Mouse (Mus musculus): ENCODE measurements around the gene Mlxip. TPM values are rescaled to one million over a fixed set of nuclear protein-coding genes. Genes with fewer than 3 reads are reported as not detected.

Mlxip gene
- polyA plus RNA-seq, 1 experiment from 2014 or later = 11.5 TPM

DNA sequence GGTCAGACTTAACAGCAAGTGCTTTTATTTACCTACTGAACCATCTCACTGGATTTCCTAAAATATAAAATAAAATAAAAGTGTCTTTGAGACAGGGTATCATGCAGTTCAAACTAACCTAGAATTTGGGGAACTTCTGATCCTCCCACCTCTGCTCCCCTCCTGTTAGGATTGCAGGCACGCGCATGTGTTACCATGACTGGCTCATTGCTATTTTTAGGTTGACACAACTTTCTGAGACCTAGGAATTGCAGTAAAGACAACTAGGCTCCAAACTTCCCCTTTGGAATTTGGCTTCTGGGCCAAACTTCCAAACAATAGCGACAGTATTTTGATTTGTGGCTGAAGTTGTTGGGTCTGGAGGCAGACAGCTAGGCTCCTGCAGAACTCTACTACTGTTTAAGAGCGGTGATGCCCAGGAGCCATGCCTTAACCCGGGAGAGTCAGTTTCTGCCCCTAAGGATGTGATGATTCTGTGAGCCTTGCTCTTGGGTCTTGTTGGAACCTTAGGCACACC lies 754 bp upstream of the Mlxip start:
- Histone ChIP-seq H3K27ac (ENCODE audit: low read depth, low read length) (peak overlapping the region; percentile 82; the same call in 1 of the 2 replicates), H3K4me3 (ENCODE audit: low read depth, low read length) (peak overlapping the region; percentile 95), H3K36me3 (ENCODE audit: control insufficient read depth, insufficient read depth, low read length) (no peaks in the 10 kb centered on the region), H3K9ac (ENCODE audit: low read length) (peak overlapping the region; percentile 95), H3K4me1 (ENCODE audit: control insufficient read depth, insufficient read depth, low read length) (peaks cover 39% of the 10 kb centered on the region), H3K27me3 (replicated peaks; ENCODE audit: control insufficient read depth, insufficient read depth, low read length) (no peaks in the 10 kb centered on the region), H3K9me3 (replicated peaks; ENCODE audit: control insufficient read depth, low read length) (no peaks in the 10 kb centered on the region), H3K4me2 (ENCODE audit: low read length) (peak overlapping the region; percentile 72)
- 32% methylated on average over 5 of the region's 5 CpGs for WGBS
- DNase-seq (ENCODE audit: low spot score) (no peak), ATAC-seq (no peak)

DNA sequence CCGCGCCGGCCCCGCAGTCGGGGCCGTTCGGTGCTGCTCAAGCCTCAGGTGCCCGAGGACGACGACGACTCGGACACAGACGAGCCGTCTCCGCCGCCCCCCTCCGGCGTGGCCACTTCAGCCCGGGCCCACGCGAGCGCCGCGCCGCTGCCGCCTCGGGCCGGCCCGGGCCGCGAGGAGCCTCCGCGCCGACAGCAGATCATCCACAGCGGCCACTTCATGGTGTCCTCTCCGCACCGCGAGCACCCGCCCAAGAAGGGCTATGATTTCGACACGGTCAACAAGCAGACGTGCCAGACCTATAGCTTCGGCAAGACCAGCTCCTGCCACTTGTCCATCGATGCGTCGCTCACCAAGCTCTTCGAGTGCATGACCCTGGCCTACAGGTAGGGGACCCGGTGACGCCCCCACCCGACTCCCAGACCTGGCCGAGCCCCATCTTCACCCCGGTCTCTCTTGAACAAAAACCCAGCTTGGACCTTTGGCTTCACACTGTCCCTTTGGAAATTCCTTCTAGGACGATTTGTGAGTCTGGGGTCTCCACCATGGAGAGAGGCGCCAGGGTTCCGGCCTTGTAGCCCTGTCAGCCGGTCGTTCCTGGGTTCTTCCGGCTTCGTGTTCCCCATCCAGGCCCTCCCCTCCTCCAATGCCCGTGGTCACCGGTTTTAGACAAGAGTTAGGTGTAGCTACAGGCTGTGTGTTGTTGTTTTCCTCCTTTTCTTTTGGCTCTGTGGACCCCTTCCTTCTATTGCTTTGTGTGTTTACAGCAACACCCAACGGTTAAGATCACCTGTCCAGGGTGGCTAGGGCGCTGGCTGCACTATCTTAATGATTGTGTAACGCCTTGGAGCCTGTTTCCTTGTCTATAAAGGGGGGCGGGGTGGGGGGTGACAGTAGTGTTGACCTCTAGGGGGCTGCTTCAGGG lies 621 bp downstream of the Mlxip start:
- Histone ChIP-seq H3K27me3 (replicated peaks; ENCODE audit: control insufficient read depth, insufficient read depth, low read length) (no peaks in the 10 kb centered on the region), H3K36me3 (ENCODE audit: control insufficient read depth, insufficient read depth, low read length) (no peaks in the 10 kb centered on the region), H3K27ac (ENCODE audit: low read depth, low read length) (peak overlapping the region; percentile 70), H3K4me1 (ENCODE audit: control insufficient read depth, insufficient read depth, low read length) (peaks cover 39% of the 10 kb centered on the region), H3K9me3 (replicated peaks; ENCODE audit: control insufficient read depth, low read length) (no peaks in the 10 kb centered on the region), H3K4me3 (ENCODE audit: low read depth, low read length) (peak overlapping the region; percentile 95), H3K4me2 (ENCODE audit: low read length) (peak overlapping the region; percentile 72), H3K9ac (ENCODE audit: low read length) (peak overlapping the region; percentile 95)
- ATAC-seq (peak; percentile 42), DNase-seq (ENCODE audit: low spot score) (no peak)
- WGBS = under 1% methylated on average over 64 of the region's 65 CpGs

DNA sequence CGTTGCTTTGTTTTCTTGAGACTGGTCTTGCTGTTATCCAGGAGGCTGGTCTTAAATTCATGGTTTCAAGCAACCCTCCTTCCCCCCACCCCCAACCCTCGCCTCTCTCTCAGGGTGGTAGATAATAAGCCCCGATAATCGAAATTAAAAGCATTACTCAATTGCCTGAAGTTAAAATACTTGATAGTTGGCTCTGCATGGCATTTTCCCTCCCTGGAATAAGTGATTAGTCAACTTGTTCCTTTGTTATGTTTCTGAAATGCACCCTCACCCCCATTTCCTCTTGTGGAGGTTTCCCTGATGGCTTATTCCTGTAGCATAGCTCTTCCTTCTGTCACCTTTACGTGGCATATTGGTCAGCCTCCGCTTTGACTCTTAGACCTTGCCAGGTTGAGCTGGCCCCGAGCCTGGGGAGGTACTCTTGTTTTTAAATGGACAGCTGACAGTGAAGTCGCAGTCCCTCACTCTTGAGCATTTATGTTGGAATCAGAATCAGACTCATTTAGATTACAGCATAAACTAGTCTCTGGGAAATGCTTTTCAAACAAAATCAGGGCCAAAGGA lies 2.4 kb downstream of the Mlxip start:
- ATAC-seq (no peak), DNase-seq (ENCODE audit: low spot score) (no peak)
- H3K27ac ChIP-seq (ENCODE audit: low read depth, low read length) = no peak overlapping the region
- 63% methylated on average over 8 of the region's 8 CpGs for WGBS
- peaks cover 34% of the 10 kb centered on the region for H3K4me1 ChIP-seq (ENCODE audit: control insufficient read depth, insufficient read depth, low read length)
- H3K4me3 ChIP-seq (ENCODE audit: low read depth, low read length) = peak overlapping the region; percentile 95
- H3K27me3 ChIP-seq (replicated peaks; ENCODE audit: control insufficient read depth, insufficient read depth, low read length) = no peaks in the 10 kb centered on the region
- no peaks in the 10 kb centered on the region for H3K36me3 ChIP-seq (ENCODE audit: control insufficient read depth, insufficient read depth, low read length)
- peak overlapping the region; percentile 72 for H3K4me2 ChIP-seq (ENCODE audit: low read length)
- no peaks in the 10 kb centered on the region for H3K9me3 ChIP-seq (replicated peaks; ENCODE audit: control insufficient read depth, low read length)
- H3K9ac ChIP-seq (ENCODE audit: low read length) = peak overlapping the region; percentile 95

DNA sequence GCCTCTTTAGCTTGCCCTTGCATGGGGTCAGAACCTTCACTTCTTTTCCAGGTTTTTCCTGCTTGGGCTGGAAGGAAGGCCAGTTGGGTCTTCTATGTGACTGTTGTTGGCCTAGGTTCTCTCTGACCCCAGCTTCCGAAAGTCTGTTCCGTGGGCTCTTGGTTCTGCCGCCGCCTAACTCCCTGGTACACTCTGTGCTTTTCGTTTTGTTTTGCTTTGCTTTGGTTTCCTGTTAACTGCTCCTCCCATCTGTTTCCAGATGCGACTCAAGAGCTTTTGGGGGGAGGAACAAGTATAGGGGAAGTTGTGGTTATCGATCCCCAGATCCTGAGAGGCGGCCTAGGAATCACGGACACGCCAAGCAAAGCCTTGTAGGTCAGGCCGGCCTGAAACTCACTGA lies 3.2 kb downstream of the Mlxip start:
- Histone ChIP-seq H3K4me1 (ENCODE audit: control insufficient read depth, insufficient read depth, low read length) (peaks cover 34% of the 10 kb centered on the region), H3K9ac (ENCODE audit: low read length) (peak overlapping the region; percentile 29; the same call in 1 of the 2 replicates)
- 86% methylated on average over 11 of the region's 11 CpGs for WGBS

DNA sequence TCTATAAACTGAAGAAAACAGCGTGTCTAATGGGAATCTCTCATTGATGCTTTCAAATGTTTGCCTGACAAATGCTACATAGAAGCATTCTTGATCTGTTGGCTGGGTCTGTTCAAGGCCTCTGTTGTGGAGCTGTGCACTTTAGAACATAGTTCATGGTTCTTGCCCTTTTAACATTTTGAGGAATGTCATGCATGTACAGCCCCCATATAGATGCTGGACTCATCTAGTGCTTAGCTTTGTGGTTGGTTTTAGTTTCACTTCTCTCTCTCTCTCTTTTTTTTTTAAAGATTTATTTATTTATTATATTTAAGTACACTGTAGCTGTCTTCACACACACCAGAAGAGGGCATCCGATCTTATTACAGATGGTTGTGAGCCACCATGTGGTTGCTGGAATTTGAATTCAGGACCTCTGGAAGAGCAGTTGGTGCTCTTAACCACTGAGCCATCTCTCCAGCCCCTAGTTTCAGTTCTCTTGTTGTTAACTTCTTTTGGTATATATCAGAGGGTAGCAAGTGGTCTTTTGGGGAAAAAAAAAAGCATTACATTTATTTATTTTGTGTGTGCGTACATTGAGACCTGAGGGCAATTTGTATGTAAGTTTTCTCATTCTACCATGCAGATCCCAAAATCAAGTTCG lies 4.4 kb downstream of the Mlxip start:
- Histone ChIP-seq H3K4me2 (ENCODE audit: low read length) (no peak overlapping the region), H3K4me3 (ENCODE audit: low read depth, low read length) (no peak overlapping the region), H3K27ac (ENCODE audit: low read depth, low read length) (no peak overlapping the region), H3K36me3 (ENCODE audit: control insufficient read depth, insufficient read depth, low read length) (no peaks in the 10 kb centered on the region), H3K27me3 (replicated peaks; ENCODE audit: control insufficient read depth, insufficient read depth, low read length) (no peaks in the 10 kb centered on the region), H3K4me1 (ENCODE audit: control insufficient read depth, insufficient read depth, low read length) (peaks cover 30% of the 10 kb centered on the region), H3K9me3 (replicated peaks; ENCODE audit: control insufficient read depth, low read length) (no peaks in the 10 kb centered on the region), H3K9ac (ENCODE audit: low read length) (no peak overlapping the region)
- 96% methylated on average over 4 of the region's 4 CpGs for WGBS
- no peak for ATAC-seq
- DNase-seq (ENCODE audit: low spot score) = no peak

More for the DNA sequence above, 3.2 kb downstream of the Mlxip start:
- H3K4me3 ChIP-seq (ENCODE audit: low read depth, low read length) = no peak overlapping the region
- no peaks in the 10 kb centered on the region for H3K27me3 ChIP-seq (replicated peaks; ENCODE audit: control insufficient read depth, insufficient read depth, low read length)
- no peak overlapping the region for H3K27ac ChIP-seq (ENCODE audit: low read depth, low read length)
- H3K36me3 ChIP-seq (ENCODE audit: control insufficient read depth, insufficient read depth, low read length) = no peaks in the 10 kb centered on the region
- H3K9me3 ChIP-seq (replicated peaks; ENCODE audit: control insufficient read depth, low read length) = no peaks in the 10 kb centered on the region
- H3K4me2 ChIP-seq (ENCODE audit: low read length) = peak overlapping the region; percentile 72
- no peak for ATAC-seq
- DNase-seq (ENCODE audit: low spot score) = no peak

DNA sequence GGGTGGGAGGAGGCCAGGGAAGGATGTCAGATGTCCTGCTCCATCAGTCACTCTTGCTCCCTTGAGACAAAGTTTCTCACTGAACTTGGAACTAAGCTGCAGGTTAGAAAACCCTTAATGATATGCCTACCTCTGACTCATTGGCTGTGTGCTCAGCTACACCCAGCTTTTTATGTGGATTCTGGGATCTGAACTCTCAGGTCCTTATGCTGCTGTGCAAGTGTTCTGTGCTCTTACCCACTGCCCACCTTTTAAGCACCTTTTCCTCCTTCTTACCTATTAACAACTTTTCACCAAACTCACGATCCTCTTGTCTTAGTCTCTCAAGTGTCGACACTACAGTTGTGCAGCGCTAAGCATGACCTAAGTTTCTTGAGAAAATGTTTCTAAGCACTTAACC lies 9.9 kb downstream of the Mlxip start:
- Histone ChIP-seq H3K4me2 (ENCODE audit: low read length) (no peak overlapping the region), H3K9ac (ENCODE audit: low read length) (no peak overlapping the region), H3K27ac (ENCODE audit: low read depth, low read length) (no peak overlapping the region), H3K27me3 (replicated peaks; ENCODE audit: control insufficient read depth, insufficient read depth, low read length) (no peaks in the 10 kb centered on the region), H3K9me3 (replicated peaks; ENCODE audit: control insufficient read depth, low read length) (no peaks in the 10 kb centered on the region), H3K4me3 (ENCODE audit: low read depth, low read length) (no peak overlapping the region), H3K36me3 (ENCODE audit: control insufficient read depth, insufficient read depth, low read length) (no peaks in the 10 kb centered on the region), H3K4me1 (ENCODE audit: control insufficient read depth, insufficient read depth, low read length) (no peaks in the 10 kb centered on the region)
- ATAC-seq = no peak
- no peak for DNase-seq (ENCODE audit: low spot score)
- 93% methylated on average over 3 of the region's 3 CpGs for WGBS

DNA sequence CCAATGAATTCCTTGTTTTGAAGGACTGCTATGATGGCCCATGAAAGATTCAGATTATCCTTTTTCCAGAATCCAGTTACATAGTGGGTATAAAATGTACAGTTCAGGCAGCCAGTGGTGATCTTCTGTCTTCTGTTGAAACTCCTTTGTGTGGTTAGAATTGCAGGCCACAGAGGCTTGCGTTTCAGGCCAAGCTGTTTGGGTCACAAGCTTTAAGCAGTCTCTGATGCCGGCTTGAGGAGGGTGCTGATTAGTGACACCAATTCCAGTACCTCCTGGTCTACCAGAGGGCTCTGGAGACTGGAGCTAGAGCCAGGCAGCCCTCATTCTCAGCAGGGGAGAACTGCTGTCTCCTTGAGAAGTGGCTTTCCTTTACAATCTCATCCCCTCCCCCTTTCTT lies 12.4 kb downstream of the Mlxip start:
- H3K27ac ChIP-seq (ENCODE audit: low read depth, low read length) = no peak overlapping the region
- H3K9ac ChIP-seq (ENCODE audit: low read length) = no peak overlapping the region
- 48% methylated on average over 2 of the region's 2 CpGs for WGBS
- H3K4me3 ChIP-seq (ENCODE audit: low read depth, low read length) = no peak overlapping the region
- H3K27me3 ChIP-seq (replicated peaks; ENCODE audit: control insufficient read depth, insufficient read depth, low read length) = no peaks in the 10 kb centered on the region
- no peaks in the 10 kb centered on the region for H3K4me1 ChIP-seq (ENCODE audit: control insufficient read depth, insufficient read depth, low read length)
- H3K4me2 ChIP-seq (ENCODE audit: low read length) = no peak overlapping the region
- DNase-seq (ENCODE audit: low spot score) (no peak), ATAC-seq (no peak)
- H3K36me3 ChIP-seq (ENCODE audit: control insufficient read depth, insufficient read depth, low read length) = no peaks in the 10 kb centered on the region
- H3K9me3 ChIP-seq (replicated peaks; ENCODE audit: control insufficient read depth, low read length) = no peaks in the 10 kb centered on the region

DNA sequence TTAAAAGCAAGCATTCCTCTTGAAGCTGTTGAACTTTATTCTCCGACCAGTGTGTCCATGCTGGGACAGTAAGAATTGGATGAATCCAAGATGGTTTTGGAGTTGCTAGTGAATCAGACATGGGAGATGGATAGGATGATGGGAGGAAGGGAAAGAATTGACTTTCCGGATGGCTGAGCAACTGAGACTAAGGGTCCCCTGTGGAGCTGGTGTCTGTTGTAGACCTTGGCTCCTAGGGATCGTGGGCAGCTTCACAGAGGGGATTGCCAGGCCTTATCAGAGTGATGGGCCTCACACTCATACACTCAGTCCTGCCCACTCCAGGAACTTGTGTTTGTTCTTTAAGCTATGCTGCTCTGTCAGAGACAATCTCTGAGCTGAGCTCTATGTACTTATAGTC lies 13.6 kb downstream of the Mlxip start:
- no peak for DNase-seq (ENCODE audit: low spot score)
- no peak overlapping the region for H3K4me3 ChIP-seq (ENCODE audit: low read depth, low read length)
- no peaks in the 10 kb centered on the region for H3K27me3 ChIP-seq (replicated peaks; ENCODE audit: control insufficient read depth, insufficient read depth, low read length)
- H3K27ac ChIP-seq (ENCODE audit: low read depth, low read length) = no peak overlapping the region
- H3K4me2 ChIP-seq (ENCODE audit: low read length) = no peak overlapping the region
- no peaks in the 10 kb centered on the region for H3K36me3 ChIP-seq (ENCODE audit: control insufficient read depth, insufficient read depth, low read length)
- no peaks in the 10 kb centered on the region for H3K9me3 ChIP-seq (replicated peaks; ENCODE audit: control insufficient read depth, low read length)
- 60% methylated on average over 3 of the region's 3 CpGs for WGBS
- H3K9ac ChIP-seq (ENCODE audit: low read length) = no peak overlapping the region
- ATAC-seq = no peak
- no peaks in the 10 kb centered on the region for H3K4me1 ChIP-seq (ENCODE audit: control insufficient read depth, insufficient read depth, low read length)
